Mouse (Mus musculus): ENCODE data around the gene 3110070M22Rik. TPM values are rescaled to one million over a fixed set of nuclear protein-coding genes. Genes with fewer than 3 reads are reported as not detected.
"Not testable (repeated sequence)": the region's sequence is repeated elsewhere in the genome, so short reads cannot be mapped to it uniquely, and the experiment has no call there.

Gene 3110070M22Rik
- polyA plus RNA-seq (2015; fragmentation: Nextera tagmentation; extraction: Ambion mirVana), result 0.74 and 0.96 TPM in 2 replicates

GRCm38 (mm10) chr13:119487880-119488580 lies at the start of gene 3110070M22Rik, which contains the start of gene Tmem267:
3110070M22Rik (minus strand) TSS chr13:119488383.
Tmem267 (plus strand) TSS chr13:119488039.
- no peaks in the 10 kb centered on the region for H3K27me3 ChIP-seq (ENCODE audit: control insufficient read depth, insufficient read depth, low read length)
- 0 out of 2 replicates have a peak within 1 kb of the TSS, but pooled peaks have one; percentile 25 for H3K27ac ChIP-seq (ENCODE audit: low read length)
- no peak within 1 kb of the TSS for H3K4me3 ChIP-seq (ENCODE audit: low read length)
- peak within 1 kb of the TSS; percentile 39 for H3K9ac ChIP-seq (ENCODE audit: low read length)
- peaks cover 11% of the 10 kb centered on the region for H3K9me3 ChIP-seq (replicated peaks; ENCODE audit: control insufficient read depth, low read length)
- no peak for ATAC-seq (replicated peaks; ENCODE audit: extremely low read depth, insufficient read depth, low FRiP score)
- 77% methylated on average over 87 of the region's 87 CpGs for WGBS
- H3K36me3 ChIP-seq (ENCODE audit: control insufficient read depth, insufficient read depth), result peaks cover 26% of the 10 kb centered on the region
- H3K4me2 ChIP-seq (ENCODE audit: low read depth, low read length), result peak within 1 kb of the TSS; percentile 39
- H3K4me1 ChIP-seq (ENCODE audit: control insufficient read depth, insufficient read depth, low read length), result no peaks in the 10 kb centered on the region

- not testable (repeated sequence) for H3K27me3 ChIP-seq (ENCODE audit: control insufficient read depth, insufficient read depth, low read length)
Observed at GRCm38 (mm10) chr13:119494938-119495337, 6.8 kb upstream of the 3110070M22Rik start.

GRCm38 (mm10) chr13:119492083-119492482 lies 3.9 kb upstream of the 3110070M22Rik start:
- not testable (repeated sequence) for H3K9ac ChIP-seq (ENCODE audit: low read length); H3K4me3 ChIP-seq (ENCODE audit: low read length); H3K36me3 ChIP-seq (ENCODE audit: control insufficient read depth, insufficient read depth); H3K27me3 ChIP-seq (ENCODE audit: control insufficient read depth, insufficient read depth, low read length); ATAC-seq (replicated peaks; ENCODE audit: extremely low read depth, insufficient read depth, low FRiP score); H3K4me2 ChIP-seq (ENCODE audit: low read depth, low read length); H3K4me1 ChIP-seq (ENCODE audit: control insufficient read depth, insufficient read depth, low read length); H3K27ac ChIP-seq (ENCODE audit: low read length)
- H3K9me3 ChIP-seq (replicated peaks; ENCODE audit: control insufficient read depth, low read length), result peaks cover 16% of the 10 kb centered on the region
- 86% methylated on average over 10 of the region's 10 CpGs for WGBS

More at GRCm38 (mm10) chr13:119494938-119495337, 6.8 kb upstream of the 3110070M22Rik start:
- H3K4me1 ChIP-seq (ENCODE audit: control insufficient read depth, insufficient read depth, low read length); H3K36me3 ChIP-seq (ENCODE audit: control insufficient read depth, insufficient read depth); H3K27ac ChIP-seq (ENCODE audit: low read length); H3K4me3 ChIP-seq (ENCODE audit: low read length); H3K9ac ChIP-seq (ENCODE audit: low read length); H3K4me2 ChIP-seq (ENCODE audit: low read depth, low read length): not testable (repeated sequence)
- 0 out of 2 replicates have a peak, but pooled peaks have one; percentile 4 for ATAC-seq (replicated peaks; ENCODE audit: extremely low read depth, insufficient read depth, low FRiP score)
- 91% methylated on average over 9 of the region's 22 CpGs for WGBS
- peaks cover 16% of the 10 kb centered on the region for H3K9me3 ChIP-seq (replicated peaks; ENCODE audit: control insufficient read depth, low read length)

- Histone ChIP-seq H3K36me3 (ENCODE audit: control insufficient read depth, insufficient read depth) (peaks cover 26% of the 10 kb centered on the region), H3K4me1 (ENCODE audit: control insufficient read depth, insufficient read depth, low read length) (no peaks in the 10 kb centered on the region), H3K9ac (ENCODE audit: low read length) (no peak overlapping the region), H3K9me3 (replicated peaks; ENCODE audit: control insufficient read depth, low read length) (peaks cover 11% of the 10 kb centered on the region), H3K27ac (ENCODE audit: low read length) (no peak overlapping the region), H3K4me2 (ENCODE audit: low read depth, low read length) (peak overlapping the region; percentile 39; the same call in 1 of the 2 replicates), H3K4me3 (ENCODE audit: low read length) (no peak overlapping the region), H3K27me3 (ENCODE audit: control insufficient read depth, insufficient read depth, low read length) (no peaks in the 10 kb centered on the region)
- ATAC-seq (replicated peaks; ENCODE audit: extremely low read depth, insufficient read depth, low FRiP score), result no peak
- 67% methylated on average over 7 of the region's 7 CpGs for WGBS
Observed at GRCm38 (mm10) chr13:119487354-119487753, 829 bp downstream of the 3110070M22Rik start.

- no peak for ATAC-seq (replicated peaks; ENCODE audit: extremely low read depth, insufficient read depth, low FRiP score)
- no peak overlapping the region for H3K27ac ChIP-seq (ENCODE audit: low read length)
- no peaks in the 10 kb centered on the region for H3K27me3 ChIP-seq (ENCODE audit: control insufficient read depth, insufficient read depth, low read length)
- no peaks in the 10 kb centered on the region for H3K4me1 ChIP-seq (ENCODE audit: control insufficient read depth, insufficient read depth, low read length)
- peaks cover 37% of the 10 kb centered on the region for H3K36me3 ChIP-seq (ENCODE audit: control insufficient read depth, insufficient read depth)
- no peak overlapping the region for H3K9ac ChIP-seq (ENCODE audit: low read length)
- no peaks in the 10 kb centered on the region for H3K9me3 ChIP-seq (replicated peaks; ENCODE audit: control insufficient read depth, low read length)
- no peak overlapping the region for H3K4me2 ChIP-seq (ENCODE audit: low read depth, low read length)
- WGBS, result 84% methylated on average over 2 of the region's 2 CpGs
- H3K4me3 ChIP-seq (ENCODE audit: low read length), result no peak overlapping the region
Observed at GRCm38 (mm10) chr13:119477789-119478188, 10.4 kb downstream of the 3110070M22Rik start.

- 53% methylated on average over 9 of the region's 9 CpGs for WGBS
- no peaks in the 10 kb centered on the region for H3K9me3 ChIP-seq (replicated peaks; ENCODE audit: control insufficient read depth, low read length)
- peaks cover 41% of the 10 kb centered on the region for H3K36me3 ChIP-seq (ENCODE audit: control insufficient read depth, insufficient read depth)
- H3K4me2 ChIP-seq (ENCODE audit: low read depth, low read length), result no peak overlapping the region
- no peak overlapping the region for H3K4me3 ChIP-seq (ENCODE audit: low read length)
- no peaks in the 10 kb centered on the region for H3K27me3 ChIP-seq (ENCODE audit: control insufficient read depth, insufficient read depth, low read length)
- no peaks in the 10 kb centered on the region for H3K4me1 ChIP-seq (ENCODE audit: control insufficient read depth, insufficient read depth, low read length)
- ATAC-seq (replicated peaks; ENCODE audit: extremely low read depth, insufficient read depth, low FRiP score), result no peak
- no peak overlapping the region for H3K27ac ChIP-seq (ENCODE audit: low read length)
- H3K9ac ChIP-seq (ENCODE audit: low read length), result no peak overlapping the region
Observed at GRCm38 (mm10) chr13:119476631-119477030, 11.6 kb downstream of the 3110070M22Rik start.

GRCm38 (mm10) chr13:119462596-119463560 lies 25.3 kb downstream of the 3110070M22Rik start, which contains the start of gene 4833420G17Rik:
4833420G17Rik (plus strand) TSS chr13:119462768.
- Histone ChIP-seq H3K4me1 (ENCODE audit: control insufficient read depth, insufficient read depth, low read length) (peaks cover 12% of the 10 kb centered on the region), H3K36me3 (ENCODE audit: control insufficient read depth, insufficient read depth) (peaks cover 15% of the 10 kb centered on the region), H3K9ac (ENCODE audit: low read length) (peak within 1 kb of the TSS; percentile 74), H3K27me3 (ENCODE audit: control insufficient read depth, insufficient read depth, low read length) (no peaks in the 10 kb centered on the region), H3K27ac (ENCODE audit: low read length) (peak within 1 kb of the TSS; percentile 71), H3K4me3 (ENCODE audit: low read length) (peak within 1 kb of the TSS; percentile 69), H3K4me2 (ENCODE audit: low read depth, low read length) (peak within 1 kb of the TSS; percentile 77), H3K9me3 (replicated peaks; ENCODE audit: control insufficient read depth, low read length) (no peaks in the 10 kb centered on the region)
- 9% methylated on average over 57 of the region's 57 CpGs for WGBS
- peak; percentile 93 for ATAC-seq (replicated peaks; ENCODE audit: extremely low read depth, insufficient read depth, low FRiP score)

GRCm38 (mm10) chr13:119461900-119462595 lies 26.1 kb downstream of the 3110070M22Rik start:
- peak; percentile 21; the same call in 1 of the 2 replicates for ATAC-seq (replicated peaks; ENCODE audit: extremely low read depth, insufficient read depth, low FRiP score)
- peaks cover 14% of the 10 kb centered on the region for H3K36me3 ChIP-seq (ENCODE audit: control insufficient read depth, insufficient read depth)
- WGBS, result 16% methylated on average over 10 of the region's 10 CpGs
- no peaks in the 10 kb centered on the region for H3K27me3 ChIP-seq (ENCODE audit: control insufficient read depth, insufficient read depth, low read length)
- peak overlapping the region; percentile 71 for H3K4me2 ChIP-seq (ENCODE audit: low read depth, low read length)
- peak overlapping the region; percentile 71 for H3K27ac ChIP-seq (ENCODE audit: low read length)
- H3K4me3 ChIP-seq (ENCODE audit: low read length), result peak overlapping the region; percentile 69
- no peaks in the 10 kb centered on the region for H3K9me3 ChIP-seq (replicated peaks; ENCODE audit: control insufficient read depth, low read length)
- peaks cover 12% of the 10 kb centered on the region for H3K4me1 ChIP-seq (ENCODE audit: control insufficient read depth, insufficient read depth, low read length)
- peak overlapping the region; percentile 74 for H3K9ac ChIP-seq (ENCODE audit: low read length)

Measured in heart, embryonic 16.5 days (tissue).